Mouse (Mus musculus) stomach, embryonic 14.5 days (tissue): Measurements from ENCODE around the gene Srsf4. TPM values are rescaled to one million over a fixed set of nuclear protein-coding genes. Genes with fewer than 3 reads are reported as not detected.

Experiments
- ATAC-seq: fragments of 200-750 bp; cut with Nextera tagmentation; 2 replicates; pipeline ENCODE4 v1.8.0; 2017; ENCODE audit warnings: low read depth, moderate TSS enrichment; ENCODE audit not compliant: insufficient number of reproducible peaks, insufficient read depth, low FRiP score
- H3K27ac ChIP-seq: fragments of 300-500 bp; sonication (generic); 2 replicates; pipeline ENCODE4 v1.5.1; 2014; ENCODE audit warnings: mild to moderate bottlenecking, low read length, moderate library complexity, mixed read lengths
- H3K27me3 ChIP-seq: fragments of 300-500 bp; sonication (generic); 2 replicates; pipeline ENCODE4 v1.6.1; 2014; ENCODE audit warnings: low read length, control low read depth, mixed read lengths; ENCODE audit not compliant: control insufficient read depth, insufficient read depth
- H3K36me3 ChIP-seq: fragments of 300-500 bp; sonication (generic); 2 replicates; pipeline ENCODE4 v1.6.1; 2014; ENCODE audit warnings: mild to moderate bottlenecking, control low read depth, low read length, moderate library complexity, mixed read lengths; ENCODE audit not compliant: control insufficient read depth, insufficient read depth
- H3K4me1 ChIP-seq: fragments of 300-500 bp; sonication (generic); 2 replicates; pipeline ENCODE4 v1.6.1; 2014; ENCODE audit warnings: low read length, control low read depth, mixed read lengths; ENCODE audit not compliant: control insufficient read depth, insufficient read depth
- H3K4me2 ChIP-seq: fragments of 300-500 bp; sonication (generic); replicated peaks from 2 replicates; pipeline ENCODE4 v1.6.1; 2014; ENCODE audit warnings: low read depth, low read length, control low read depth
- H3K4me3 ChIP-seq: fragments of 300-500 bp; sonication (generic); 2 replicates; pipeline ENCODE4 v1.5.1; 2014; ENCODE audit warnings: low read depth, low read length, control low read depth
- H3K9ac ChIP-seq: fragments of 300-500 bp; sonication (generic); replicated peaks from 2 replicates; pipeline ENCODE4 v1.6.1; 2014; ENCODE audit warnings: low read depth, mild to moderate bottlenecking, control low read depth, low read length, moderate library complexity, mixed read lengths
- H3K9me3 ChIP-seq: fragments of 300-500 bp; sonication (generic); 2 replicates; pipeline ENCODE4 v1.6.1; 2016; ENCODE audit warnings: low read depth, low read length, control low read depth; ENCODE audit not compliant: control insufficient read depth
- WGBS: fragments of 180-500 bp; shearing (Covaris S2); extraction: QIAGEN DNeasy Blood & Tissue Kit; methylation state at CpG from one replicate; pipeline ENCODE4 v1.1.7; 2014; 5-methylcytosine and 5-hydroxymethylcytosine counted together
- polyA plus RNA-seq: library from polyadenylated mRNA; unstranded; fragments of >200 nt; fragmentation: Nextera tagmentation; extraction: Ambion mirVana; gene quantifications from 2 replicates; pipeline ENCODE4 v1.2.1, GENCODE M21; 2014

Srsf4 gene
- polyA plus RNA-seq, 1 experiment from 2014 or later, result 95.3 TPM

DNA sequence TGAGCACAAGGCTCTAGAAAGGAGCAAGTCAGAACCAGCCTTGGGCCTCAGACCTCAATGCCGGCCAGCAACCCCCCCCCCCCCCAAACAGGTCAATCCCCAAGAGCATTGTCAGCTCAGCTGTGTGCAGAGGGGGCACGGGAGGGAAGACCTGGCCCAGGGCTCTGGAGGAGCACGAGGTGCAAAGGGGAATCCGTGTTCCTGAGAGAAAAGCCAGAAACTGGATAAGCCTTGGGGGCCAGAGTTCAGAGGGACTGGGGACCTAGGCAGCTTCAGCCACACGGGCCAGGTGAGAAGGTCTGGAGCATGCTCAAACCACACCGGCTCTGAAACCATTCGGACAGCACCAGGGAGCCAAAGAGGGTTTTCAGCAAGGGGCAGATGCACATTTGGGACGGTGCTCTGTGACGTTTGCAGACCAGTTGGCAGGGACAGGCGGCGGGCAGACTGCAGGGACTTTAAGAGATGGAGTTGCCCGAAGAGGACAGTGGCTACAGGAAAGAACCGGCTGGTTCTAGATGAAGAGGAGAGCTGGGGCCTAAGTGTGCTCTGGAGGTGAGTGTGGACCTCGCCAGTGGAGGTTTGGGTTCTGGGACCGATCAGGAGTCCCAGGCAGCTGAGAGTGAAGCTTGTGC, 46.2 kb downstream of the Srsf4 start:
- Histone ChIP-seq H3K9ac (no peak overlapping the region), H3K27ac (no peak overlapping the region), H3K9me3 (no peaks in the 10 kb centered on the region), H3K4me3 (peak overlapping the region; percentile 56; the same call in 1 of the 2 replicates), H3K27me3 (peaks cover 28% of the 10 kb centered on the region), H3K4me2 (peak overlapping the region; percentile 90; the same call in 1 of the 2 replicates), H3K36me3 (peaks cover 4% of the 10 kb centered on the region; the same call in 1 of the 2 replicates), H3K4me1 (peaks cover 34% of the 10 kb centered on the region)
- WGBS, result 27% methylated on average over 15 of the region's 15 CpGs
- ATAC-seq, result no peak

DNA sequence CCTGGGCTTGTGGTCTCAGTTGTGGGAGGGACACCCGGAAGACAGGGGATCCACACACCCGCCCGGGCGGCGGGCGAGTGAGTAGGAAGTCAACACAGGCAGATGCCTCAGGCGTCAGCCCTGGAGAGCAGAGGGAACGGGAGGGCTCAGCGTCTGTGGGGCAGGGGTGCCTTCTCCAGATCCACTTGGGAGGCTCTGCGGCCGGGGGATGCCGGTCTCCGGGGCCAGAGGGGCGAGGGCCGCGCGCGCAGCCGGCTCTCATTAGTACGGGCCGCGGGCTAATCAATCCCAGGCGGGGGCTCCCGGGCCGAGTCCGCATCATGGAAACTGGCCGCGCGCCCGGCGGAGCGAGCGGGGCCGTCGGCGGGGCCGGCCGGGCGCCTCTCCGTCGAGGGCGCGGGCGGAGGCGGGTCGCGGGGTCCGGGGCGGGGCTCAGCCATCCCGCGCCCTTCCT, 46.8 kb downstream of the Srsf4 start:
- peak overlapping the region; percentile 90 for H3K4me2 ChIP-seq
- H3K4me1 ChIP-seq, result peaks cover 33% of the 10 kb centered on the region
- peaks cover 28% of the 10 kb centered on the region for H3K27me3 ChIP-seq
- H3K27ac ChIP-seq, result no peak overlapping the region
- WGBS, result 4% methylated on average over 48 of the region's 51 CpGs
- H3K36me3 ChIP-seq, result peaks cover 4% of the 10 kb centered on the region; the same call in 1 of the 2 replicates
- H3K9me3 ChIP-seq, result no peaks in the 10 kb centered on the region
- H3K4me3 ChIP-seq, result peak overlapping the region; percentile 56
- peak overlapping the region; percentile 46 for H3K9ac ChIP-seq
- ATAC-seq, result no peak

DNA sequence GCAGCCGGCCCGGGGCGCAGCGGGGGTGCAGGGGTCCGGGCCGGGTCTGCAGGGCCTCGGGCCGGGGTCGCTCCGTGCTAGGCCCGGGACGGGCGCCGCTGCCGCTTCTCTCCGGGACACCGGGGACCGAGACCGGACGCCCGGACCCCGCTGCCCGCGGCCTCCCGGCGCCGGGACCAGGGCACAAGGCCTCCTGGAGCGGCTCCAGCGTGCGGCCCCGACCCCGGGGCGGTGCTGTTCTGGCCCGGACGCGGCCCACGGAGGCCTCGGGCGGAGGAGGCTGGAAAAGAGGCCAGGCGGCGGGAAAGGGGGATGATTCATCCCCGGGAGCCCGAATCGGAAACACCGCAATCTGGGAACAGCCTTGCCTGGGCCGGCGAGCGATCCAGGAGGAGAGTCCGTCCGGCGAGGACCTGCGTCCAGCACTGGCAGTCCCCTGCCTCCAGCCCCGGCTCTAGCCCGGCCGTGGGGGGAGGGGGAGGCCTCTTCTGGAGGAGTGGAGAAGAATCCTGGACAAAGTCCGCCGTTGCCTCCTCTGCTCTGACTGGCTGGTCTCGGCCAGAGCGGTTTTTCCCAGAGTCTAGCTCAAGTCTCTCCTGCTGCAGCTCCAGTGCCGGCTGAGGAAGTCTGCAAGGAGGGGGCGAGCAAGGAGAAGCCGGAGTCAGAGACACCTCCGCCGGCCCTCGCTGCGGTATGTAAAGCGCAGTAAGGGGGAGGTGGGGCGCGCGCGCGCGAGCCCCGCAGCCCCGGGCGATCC, 47.4 kb downstream of the Srsf4 start:
- Histone ChIP-seq H3K9ac (peak overlapping the region; percentile 46), H3K9me3 (no peaks in the 10 kb centered on the region), H3K4me3 (peak overlapping the region; percentile 56), H3K36me3 (peaks cover 9% of the 10 kb centered on the region; the same call in 1 of the 2 replicates), H3K4me1 (peaks cover 30% of the 10 kb centered on the region), H3K4me2 (peak overlapping the region; percentile 90), H3K27me3 (peaks cover 24% of the 10 kb centered on the region), H3K27ac (no peak overlapping the region)
- no peak for ATAC-seq
- WGBS, result under 1% methylated on average over 76 of the region's 76 CpGs

GRCm38 (mm10) chr4:131921461-131922346, 48.3 kb downstream of the Srsf4 start, which contains the start of gene Tmem200b:
Gene Tmem200b (plus strand): TSS chr4:131921771.
- ATAC-seq, result no peak; the same call in 1 of the 2 replicates
- Histone ChIP-seq H3K9me3 (no peaks in the 10 kb centered on the region), H3K36me3 (peaks cover 9% of the 10 kb centered on the region; the same call in 1 of the 2 replicates), H3K27ac (no peak within 1 kb of the TSS), H3K4me1 (peaks cover 29% of the 10 kb centered on the region), H3K4me3 (peak within 1 kb of the TSS; percentile 56), H3K4me2 (peak within 1 kb of the TSS; percentile 90), H3K27me3 (peaks cover 16% of the 10 kb centered on the region), H3K9ac (peak within 1 kb of the TSS; percentile 46)
- 1% methylated on average over 120 of the region's 130 CpGs for WGBS

GRCm38 (mm10) chr4:131922404-131922803, 49.0 kb downstream of the Srsf4 start:
- 0 out of 2 replicates have a peak overlapping the region, but pooled peaks have one; percentile 46 for H3K9ac ChIP-seq
- WGBS, result 62% methylated on average over 15 of the region's 15 CpGs

DNA sequence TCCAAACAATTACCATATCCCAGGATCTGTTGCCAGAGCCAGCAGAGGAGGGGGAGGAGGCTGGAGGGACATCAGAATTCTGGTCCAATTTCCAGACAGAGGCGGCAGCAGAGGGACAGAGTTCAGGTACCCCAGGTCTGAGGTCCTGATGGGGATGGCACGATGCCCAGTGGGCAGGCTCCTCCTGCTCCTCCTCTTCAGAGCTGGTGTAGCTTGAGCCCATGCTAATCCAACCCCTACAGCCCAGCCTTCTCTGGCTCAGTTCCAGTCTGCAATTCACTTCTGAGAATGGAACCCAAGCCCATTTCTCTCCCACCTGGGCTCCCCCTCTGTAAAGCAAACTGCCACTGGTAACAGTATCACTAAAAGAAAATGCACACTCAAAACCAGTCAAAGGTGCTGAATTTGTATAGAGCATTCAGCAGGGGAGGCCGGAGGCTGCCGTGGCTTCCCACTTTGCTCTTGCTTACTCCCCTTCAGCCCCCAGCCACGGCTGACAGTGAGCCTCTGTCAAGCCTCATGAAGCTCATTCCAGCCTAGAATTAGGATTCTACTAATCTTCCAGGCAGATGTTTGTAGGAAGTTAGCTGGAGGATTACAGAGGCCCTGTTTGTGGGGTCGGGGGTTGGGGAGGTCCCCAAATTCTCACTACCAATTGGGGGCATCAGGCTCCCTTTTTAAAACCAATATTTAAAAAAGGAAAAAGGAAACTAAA, 50.8 kb downstream of the Srsf4 start:
- Histone ChIP-seq H3K9me3 (no peaks in the 10 kb centered on the region), H3K9ac (0 out of 2 replicates have a peak overlapping the region, but pooled peaks have one; percentile 1), H3K27me3 (peaks cover 15% of the 10 kb centered on the region), H3K4me3 (no peak overlapping the region), H3K36me3 (peaks cover 16% of the 10 kb centered on the region; the same call in 1 of the 2 replicates), H3K27ac (no peak overlapping the region), H3K4me2 (no peak overlapping the region), H3K4me1 (peaks cover 19% of the 10 kb centered on the region)
- ATAC-seq, result no peak
- 62% methylated on average over 6 of the region's 6 CpGs for WGBS

More at GRCm38 (mm10) chr4:131922404-131922803, 49.0 kb downstream of the Srsf4 start:
- peaks cover 29% of the 10 kb centered on the region for H3K4me1 ChIP-seq
- no peak for ATAC-seq
- H3K4me2 ChIP-seq, result peak overlapping the region; percentile 90
- peaks cover 9% of the 10 kb centered on the region; the same call in 1 of the 2 replicates for H3K36me3 ChIP-seq
- peak overlapping the region; percentile 56 for H3K4me3 ChIP-seq
- H3K27me3 ChIP-seq, result peaks cover 15% of the 10 kb centered on the region
- H3K27ac ChIP-seq, result no peak overlapping the region
- no peaks in the 10 kb centered on the region for H3K9me3 ChIP-seq

DNA sequence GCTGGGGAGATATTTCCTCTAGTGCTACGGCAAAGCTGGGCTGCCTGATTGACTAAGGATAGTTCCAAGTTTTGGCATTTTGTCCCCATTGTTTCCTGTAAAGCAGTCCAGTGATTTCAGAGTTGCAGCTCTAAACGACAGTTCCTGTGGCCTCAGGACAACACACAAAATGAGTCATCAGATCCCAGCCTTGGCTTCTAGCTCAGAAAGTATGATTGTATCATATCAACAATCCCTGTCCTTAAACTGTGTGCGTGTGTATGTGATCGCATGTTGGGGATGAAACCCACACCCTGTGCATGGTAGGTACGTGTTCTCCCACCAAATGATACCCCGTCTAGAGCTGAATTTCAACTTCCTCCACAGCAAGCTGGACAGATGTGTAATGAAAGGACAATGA, 55.7 kb downstream of the Srsf4 start:
- H3K36me3 ChIP-seq, result peaks cover 35% of the 10 kb centered on the region
- H3K9me3 ChIP-seq, result no peaks in the 10 kb centered on the region
- H3K4me2 ChIP-seq, result no peak overlapping the region
- H3K4me3 ChIP-seq, result no peak overlapping the region
- H3K27ac ChIP-seq, result no peak overlapping the region
- 89% methylated on average over 6 of the region's 6 CpGs for WGBS
- ATAC-seq, result no peak
- H3K4me1 ChIP-seq, result peaks cover 7% of the 10 kb centered on the region; the same call in 1 of the 2 replicates
- no peaks in the 10 kb centered on the region for H3K27me3 ChIP-seq
- no peak overlapping the region for H3K9ac ChIP-seq
